Mouse (Mus musculus): ENCODE measurements around the gene Cyp2d22.

- TF ChIP-seq CTCF (IDR thresholded peaks at IDR 0.05; ENCODE audit: low read depth) (no peak), EP300 (optimal IDR thresholded peaks at IDR 0.05) (no peak)
Measured at GRCm38 (mm10) chr15:82358431-82359260, 21.4 kb downstream of the Cyp2d22 start.
